Mouse (Mus musculus) embryo, embryonic 11 days (tissue): ENCODE measurements at regions not wholly inside any gene's neighbourhood (a gene's known extent, or its start where the extent isn't known, plus 50 kb on each side); places are given as distances from the start of the nearest gene placed in this dataset.

ENCODE experiments used
- DNase-seq: peaks from one replicate; pipeline ENCODE4 v3.0.0-alpha.2; 2015

DNA sequence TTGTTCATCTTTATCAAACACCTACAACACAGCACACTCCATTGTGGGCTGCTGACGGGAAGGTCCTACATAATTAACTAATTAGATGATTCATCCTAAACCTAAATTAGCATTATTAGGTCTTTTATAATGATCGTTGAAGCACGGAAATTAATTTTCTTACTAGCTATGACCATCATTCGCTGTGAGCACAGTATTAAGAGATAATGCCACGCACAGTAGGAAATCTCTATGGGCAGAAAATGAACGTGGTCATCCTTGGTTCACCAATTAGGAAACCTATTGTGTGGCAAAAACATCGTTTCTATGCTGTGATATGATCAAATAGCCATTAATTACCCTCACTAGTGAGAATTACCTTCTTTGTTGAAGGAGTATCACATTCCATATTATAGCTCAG is 56.4 kb upstream of the Mbip start:
- no peak for DNase-seq
